Mouse (Mus musculus) heart, adult 2 months (tissue): ENCODE results near the gene Gsg1l.

ENCODE experiments used
- EP300 ChIP-seq: fragments of 200-500 bp; IDR thresholded peaks from 2 replicates; pipeline ENCODE4 v1.6.1; 2011; ENCODE audit warnings: low read depth, low read length, control low read depth; ENCODE audit not compliant: insufficient read depth
- POLR2A ChIP-seq: fragments of 200-500 bp; IDR thresholded peaks from 2 replicates; pipeline ENCODE4 v1.6.1; 2011; ENCODE audit warnings: mild to moderate bottlenecking, low read depth, low read length, control low read depth; ENCODE audit not compliant: insufficient read depth

DNA sequence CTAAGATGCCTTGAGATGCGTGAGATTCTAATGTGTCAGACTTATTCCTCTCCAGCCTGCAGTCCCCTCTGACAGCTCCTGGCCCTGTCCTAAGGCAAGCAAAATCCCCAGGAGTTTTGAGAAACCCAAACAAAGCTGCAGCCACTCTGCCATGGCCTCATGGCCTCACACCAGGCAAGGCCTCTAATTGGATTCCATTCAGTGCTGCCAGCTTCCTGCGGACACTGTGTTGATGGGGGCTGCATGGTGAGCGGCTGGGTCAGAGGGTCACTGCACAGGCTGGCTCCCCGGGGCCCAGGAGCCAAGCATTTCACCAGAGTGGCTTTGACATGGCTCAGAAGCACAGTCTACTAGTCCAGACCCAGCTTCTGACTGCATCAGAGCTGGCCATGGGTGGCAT, 92.7 kb downstream of the Gsg1l start:
- TF ChIP-seq EP300 (no peak), POLR2A (no peak)
